Mouse (Mus musculus) cortical plate, adult 2 months (tissue): ENCODE results near the gene Oas1d.

Experiments
- CTCF ChIP-seq: fragments of 200-500 bp; IDR thresholded peaks from 2 replicates; pipeline ENCODE4 v1.5.1; 2011; ENCODE audit warnings: mild to moderate bottlenecking, control low read depth, low read length; ENCODE audit not compliant: insufficient read depth; ENCODE audit errors: extremely low read depth
- POLR2A ChIP-seq: fragments of 200-500 bp; IDR thresholded peaks from 2 replicates; pipeline ENCODE4 v1.6.1; 2011; ENCODE audit warnings: mild to moderate bottlenecking, low read length, control low read depth; ENCODE audit not compliant: insufficient read depth; ENCODE audit errors: extremely low read depth

GRCm38 (mm10) chr5:120953974-120954373 lies 39.6 kb downstream of the Oas1d start:
- no peak for TF ChIP-seq POLR2A
- peak; percentile 91 for TF ChIP-seq CTCF
